Mouse (Mus musculus): ENCODE data around the gene Rtbdn. TPM values are rescaled to one million over a fixed set of nuclear protein-coding genes. Genes with fewer than 3 reads are reported as not detected.
A peak's percentile ranks its signal among the peaks of the same experiment; 100 is the strongest.
"Not testable (repeated sequence)": the region's sequence is repeated elsewhere in the genome, so short reads cannot be mapped to it uniquely, and the experiment has no call there.

The Rtbdn gene
- not detected in 2 replicates for total RNA-seq (2017)

DNA sequence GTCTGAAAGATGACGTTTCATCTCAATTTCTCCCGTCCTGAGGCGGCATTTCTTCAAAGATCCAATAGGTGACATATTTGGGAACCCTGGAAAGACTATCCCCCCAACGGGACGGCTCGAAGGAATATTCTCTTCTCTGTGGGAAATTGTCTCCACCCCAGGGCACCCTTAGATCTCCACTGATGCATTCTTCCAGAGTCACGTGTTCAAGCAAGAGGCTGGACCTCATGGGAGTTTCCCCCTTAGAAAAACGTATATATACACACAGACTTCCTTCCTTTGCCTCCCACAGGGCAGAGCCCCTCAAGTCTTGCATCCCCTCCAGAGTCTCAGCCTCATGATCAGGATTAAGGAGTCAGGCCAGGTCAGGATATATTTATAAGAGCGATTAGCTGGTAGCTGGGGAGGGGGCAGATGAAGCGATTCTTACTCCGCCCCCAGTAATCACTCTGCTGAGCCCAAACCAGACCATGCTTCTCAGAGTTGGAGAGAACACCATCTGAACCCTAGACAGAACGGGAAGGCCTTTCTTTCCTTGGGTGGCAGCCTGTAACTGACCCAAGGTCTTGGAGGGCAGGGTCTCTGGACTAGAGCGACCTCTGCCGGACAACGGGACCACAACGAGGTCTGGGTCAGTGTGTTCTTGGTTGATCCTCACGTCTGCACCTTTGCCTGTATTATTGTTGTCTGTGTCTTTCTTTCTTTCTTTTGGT lies at the start of gene Rtbdn:
TSS of gene Rtbdn (plus strand) at position 464 of the 713 bp plus-strand sequence.
- ATAC-seq (ENCODE audit: extremely low read depth, insufficient number of reproducible peaks, low FRiP score, poor library complexity, severe bottlenecking): no peak

DNA sequence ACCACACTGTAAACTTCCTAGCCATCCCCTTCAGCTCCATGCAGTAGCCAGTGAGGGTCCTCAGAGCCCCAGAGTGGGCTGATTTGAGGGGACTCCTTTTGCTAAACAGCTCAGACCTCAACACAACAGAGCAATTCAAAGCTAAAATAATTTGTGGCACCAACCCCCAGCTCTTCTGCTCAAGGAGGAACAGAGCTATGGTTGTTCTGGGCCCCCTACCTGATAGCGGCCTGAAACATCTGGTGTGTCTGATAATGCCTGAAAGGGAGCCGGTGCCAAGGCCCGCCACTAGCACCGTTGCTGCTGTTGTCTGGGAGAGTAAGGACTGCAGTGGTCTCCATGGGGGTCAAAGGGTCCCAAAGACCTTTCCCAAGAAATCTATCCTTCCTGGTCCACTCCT lies 45.7 kb upstream of the Rtbdn start:
- no peak for ATAC-seq (ENCODE audit: extremely low read depth, insufficient number of reproducible peaks, low FRiP score, poor library complexity, severe bottlenecking)

DNA sequence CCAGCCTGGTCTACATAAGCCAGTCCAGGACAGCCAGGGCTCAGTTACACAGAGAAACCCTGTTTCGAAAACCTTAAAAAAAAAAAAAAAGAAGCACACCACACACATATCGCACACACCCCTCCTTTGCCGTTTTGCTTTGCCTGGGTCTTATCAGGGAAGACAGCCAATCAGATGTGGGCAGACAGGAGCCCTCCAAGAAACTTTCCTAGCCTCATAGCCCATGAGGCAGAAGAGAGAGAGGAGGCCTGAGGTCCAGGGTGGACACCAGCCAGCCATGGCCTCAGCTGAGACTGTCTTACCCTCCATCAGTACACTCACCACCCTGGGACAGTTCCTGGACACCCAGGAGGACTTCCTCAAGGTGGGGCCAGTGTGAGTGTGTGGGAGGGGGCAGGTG lies 45.0 kb upstream of the Rtbdn start, which contains the start of gene Klf1:
TSS of gene Klf1 (plus strand) at position 177 of the 400 bp plus-strand sequence.
- no peak for ATAC-seq (ENCODE audit: extremely low read depth, insufficient number of reproducible peaks, low FRiP score, poor library complexity, severe bottlenecking)

DNA sequence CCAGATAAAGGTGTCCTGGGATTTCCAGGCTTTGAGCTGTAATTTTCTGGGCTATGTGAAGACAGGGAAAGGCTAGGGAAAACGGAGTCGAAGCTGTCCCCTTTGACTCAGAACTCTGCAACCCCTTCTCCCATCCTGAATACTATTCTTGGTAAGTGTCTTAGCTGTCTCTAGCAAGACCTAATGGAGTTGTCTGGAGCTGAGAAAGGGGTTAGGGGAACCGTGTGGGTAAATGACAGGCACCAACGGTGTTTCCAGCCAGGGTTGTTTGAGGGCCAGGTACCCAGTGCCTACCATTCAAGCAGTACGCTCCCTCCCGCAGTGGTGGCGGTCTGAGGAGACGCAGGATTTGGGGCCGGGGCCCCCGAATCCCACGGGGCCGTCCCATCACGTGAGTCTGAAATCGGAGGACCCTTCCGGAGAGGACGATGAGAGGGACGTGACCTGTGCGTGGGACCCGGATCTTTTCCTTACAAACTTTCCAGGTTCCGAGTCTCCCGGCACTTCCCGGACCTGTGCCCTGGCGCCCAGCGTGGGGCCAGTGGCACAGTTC lies 44.3 kb upstream of the Rtbdn start:
- ATAC-seq (ENCODE audit: extremely low read depth, insufficient number of reproducible peaks, low FRiP score, poor library complexity, severe bottlenecking): no peak

- ATAC-seq (ENCODE audit: extremely low read depth, insufficient number of reproducible peaks, low FRiP score, poor library complexity, severe bottlenecking): peak; percentile 77
These were observed 43.7 kb upstream of the Rtbdn start for GRCm38 (mm10) chr8:84902920-84903661.

GRCm38 (mm10) chr8:84904351-84904750 lies 42.4 kb upstream of the Rtbdn start:
- ATAC-seq (ENCODE audit: extremely low read depth, insufficient number of reproducible peaks, low FRiP score, poor library complexity, severe bottlenecking): no peak

GRCm38 (mm10) chr8:84907037-84907436 lies 39.8 kb upstream of the Rtbdn start:
- ATAC-seq (ENCODE audit: extremely low read depth, insufficient number of reproducible peaks, low FRiP score, poor library complexity, severe bottlenecking): no peak

DNA sequence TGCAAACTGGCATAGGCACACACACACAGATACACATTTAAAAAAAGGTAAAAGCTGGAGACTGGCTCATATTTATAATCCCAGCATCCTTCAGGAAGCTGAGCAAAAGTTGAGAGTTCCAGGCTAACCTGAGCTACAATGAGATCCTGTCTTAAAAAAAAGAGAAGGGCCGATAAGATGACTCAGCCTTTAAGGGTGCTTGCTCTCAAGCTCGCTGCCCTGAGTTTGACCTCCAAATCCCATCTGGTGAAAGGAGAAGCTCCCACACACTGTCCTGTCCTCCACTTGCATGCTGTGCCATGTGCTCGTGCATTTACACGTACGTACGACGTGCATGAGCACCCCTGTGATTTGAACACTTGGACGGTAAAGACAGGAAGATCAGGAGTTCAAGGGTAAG lies 39.3 kb upstream of the Rtbdn start:
- ATAC-seq (ENCODE audit: extremely low read depth, insufficient number of reproducible peaks, low FRiP score, poor library complexity, severe bottlenecking): no peak

DNA sequence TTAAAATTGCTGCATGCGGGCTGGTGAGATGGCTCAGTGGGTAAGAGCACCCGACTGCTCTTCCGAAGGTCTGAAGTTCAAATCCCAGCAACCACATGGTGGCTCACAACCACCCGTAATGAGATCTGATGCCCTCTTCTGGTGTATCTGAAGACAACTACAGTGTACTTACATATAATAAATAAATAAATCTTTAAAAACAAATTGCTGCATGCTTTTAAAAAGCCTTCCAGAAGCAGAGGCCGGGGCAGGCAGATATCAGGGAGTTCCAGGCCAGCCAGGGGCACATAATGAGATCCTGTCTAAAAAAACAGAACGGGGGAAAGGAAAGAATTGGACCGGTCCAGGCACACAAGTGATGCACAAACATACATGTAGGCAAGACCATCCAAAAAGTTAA lies 38.8 kb upstream of the Rtbdn start:
- not testable (repeated sequence) for ATAC-seq (ENCODE audit: extremely low read depth, insufficient number of reproducible peaks, low FRiP score, poor library complexity, severe bottlenecking)

DNA sequence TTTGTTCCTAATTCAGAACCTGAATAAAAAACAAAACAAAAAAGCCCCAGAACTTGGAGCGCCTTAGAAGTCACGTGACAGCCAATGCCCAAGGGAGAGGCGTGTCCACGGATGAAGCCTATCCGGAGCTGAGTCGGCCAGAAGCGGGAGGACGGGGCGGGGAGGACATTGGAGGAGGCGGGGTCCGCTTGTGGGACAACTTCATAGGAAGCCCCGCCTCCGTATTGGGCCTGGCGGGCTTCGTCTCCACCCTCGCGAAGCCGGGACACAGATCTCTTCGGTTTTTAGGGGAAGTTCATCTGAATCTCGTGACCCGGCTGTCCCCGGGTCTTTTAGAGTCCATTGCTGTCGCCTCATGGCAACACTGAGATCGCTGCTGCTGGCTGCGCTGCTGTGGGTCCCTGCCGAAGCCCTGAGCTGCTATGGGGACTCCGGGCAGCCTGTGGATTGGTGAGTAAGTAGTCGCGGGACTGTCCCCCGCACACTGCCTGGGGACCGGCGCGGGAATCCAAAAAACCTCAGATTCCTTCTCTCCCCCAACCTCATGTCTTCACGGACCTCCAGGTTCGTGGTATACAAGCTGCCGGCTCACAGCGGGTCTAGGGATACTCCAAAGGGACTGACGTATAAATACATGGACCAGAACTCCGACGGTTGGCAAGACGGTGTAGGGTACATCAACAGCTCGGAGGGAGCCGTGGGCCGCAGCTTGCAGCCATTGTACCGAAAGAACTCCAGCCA lies 38.2 kb upstream of the Rtbdn start, which contains the start of gene Dnase2a:
TSS of gene Dnase2a (plus strand) at position 140 of the 741 bp plus-strand sequence.
- ATAC-seq (ENCODE audit: extremely low read depth, insufficient number of reproducible peaks, low FRiP score, poor library complexity, severe bottlenecking): peak; percentile 82

GRCm38 (mm10) chr8:84909162-84909767 lies 37.5 kb upstream of the Rtbdn start:
- ATAC-seq (ENCODE audit: extremely low read depth, insufficient number of reproducible peaks, low FRiP score, poor library complexity, severe bottlenecking): no peak

GRCm38 (mm10) chr8:84909949-84910348 lies 36.8 kb upstream of the Rtbdn start:
- ATAC-seq (ENCODE audit: extremely low read depth, insufficient number of reproducible peaks, low FRiP score, poor library complexity, severe bottlenecking): no peak

DNA sequence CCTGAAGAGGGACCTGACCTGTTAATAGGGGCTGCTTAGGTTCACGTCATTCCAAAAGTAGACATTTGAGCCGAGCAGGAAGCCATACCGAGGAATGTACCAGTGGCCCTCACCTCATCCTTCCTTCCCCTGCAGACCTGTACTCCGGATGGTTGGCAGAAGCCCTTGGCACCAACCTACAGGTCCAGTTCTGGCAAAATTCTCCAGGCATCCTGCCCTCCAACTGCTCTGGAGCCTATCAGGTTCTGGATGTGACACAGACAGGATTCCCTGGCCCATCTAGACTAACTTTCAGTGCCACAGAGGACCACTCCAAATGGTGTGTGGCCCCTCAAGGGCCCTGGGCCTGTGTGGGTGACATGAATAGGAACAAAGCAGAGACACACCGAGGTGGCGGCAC lies 36.2 kb upstream of the Rtbdn start:
- no peak for ATAC-seq (ENCODE audit: extremely low read depth, insufficient number of reproducible peaks, low FRiP score, poor library complexity, severe bottlenecking)

DNA sequence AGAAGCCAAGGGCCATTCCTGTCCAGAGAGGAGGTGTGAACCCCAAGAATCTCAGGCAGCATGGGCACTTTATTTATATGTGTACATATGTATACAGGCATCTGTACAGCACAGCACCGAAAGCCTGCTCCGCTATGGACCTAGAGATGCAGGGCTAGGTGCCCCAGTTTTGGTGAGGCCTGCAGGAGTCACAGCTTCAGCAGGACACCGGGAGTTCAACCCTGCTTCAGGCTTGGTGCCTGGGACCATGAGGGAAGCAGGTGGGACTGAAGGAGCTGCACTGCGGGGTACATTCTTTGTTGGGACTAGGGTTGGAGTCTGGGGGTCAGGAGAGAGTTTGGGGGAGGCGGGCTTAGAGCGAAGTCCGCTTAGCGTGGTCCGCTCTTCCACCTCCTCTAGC lies 34.9 kb upstream of the Rtbdn start:
- no peak for ATAC-seq (ENCODE audit: extremely low read depth, insufficient number of reproducible peaks, low FRiP score, poor library complexity, severe bottlenecking)

DNA sequence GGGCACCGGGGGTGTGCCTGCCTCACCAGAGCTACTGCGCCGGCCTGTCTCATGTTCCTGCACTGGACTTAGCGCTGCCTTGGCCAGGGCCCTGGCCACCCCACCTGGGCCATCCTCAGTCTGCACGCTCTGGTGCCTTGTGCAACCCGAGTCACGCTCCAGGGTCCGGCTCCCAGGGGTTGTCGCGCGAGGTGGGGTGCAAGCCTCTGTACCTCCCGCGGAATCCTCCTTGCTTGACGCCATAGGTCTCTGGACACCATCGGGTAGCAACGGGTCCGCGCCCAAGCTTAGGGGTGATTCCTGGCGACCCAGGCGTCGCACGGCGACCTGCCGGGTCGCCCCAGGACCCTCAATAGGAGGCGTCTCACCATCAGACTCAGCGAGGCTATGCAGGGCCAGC lies 34.4 kb upstream of the Rtbdn start:
- ATAC-seq (ENCODE audit: extremely low read depth, insufficient number of reproducible peaks, low FRiP score, poor library complexity, severe bottlenecking): no peak

- ATAC-seq (ENCODE audit: extremely low read depth, insufficient number of reproducible peaks, low FRiP score, poor library complexity, severe bottlenecking): peak; percentile 62
These were observed 33.8 kb upstream of the Rtbdn start for GRCm38 (mm10) chr8:84912895-84913501.

- ATAC-seq (ENCODE audit: extremely low read depth, insufficient number of reproducible peaks, low FRiP score, poor library complexity, severe bottlenecking): no peak
These were observed 33.3 kb upstream of the Rtbdn start for GRCm38 (mm10) chr8:84913502-84913900.

DNA sequence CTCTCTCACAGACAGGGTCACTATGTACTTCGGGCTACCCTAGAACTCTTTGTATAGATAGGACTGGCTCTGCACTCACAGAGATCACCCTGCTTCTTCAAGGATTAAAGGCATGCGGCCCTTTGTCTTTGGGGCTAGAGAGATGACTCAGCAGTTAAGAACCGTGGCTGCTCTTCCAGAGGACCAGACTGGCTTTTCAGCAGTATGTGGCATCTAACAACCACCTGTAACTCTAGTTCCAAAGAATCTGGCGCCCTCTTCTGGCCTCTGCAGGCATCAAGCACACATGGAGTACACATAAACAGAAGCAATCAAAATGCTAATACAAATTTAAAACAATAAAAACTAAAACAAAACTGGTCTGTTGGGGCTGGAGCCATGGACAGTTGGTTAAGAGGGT lies 32.8 kb upstream of the Rtbdn start:
- ATAC-seq (ENCODE audit: extremely low read depth, insufficient number of reproducible peaks, low FRiP score, poor library complexity, severe bottlenecking): peak; percentile 25; the same call in 1 of the 2 replicates

- ATAC-seq (ENCODE audit: extremely low read depth, insufficient number of reproducible peaks, low FRiP score, poor library complexity, severe bottlenecking): no peak
These were observed 31.5 kb upstream of the Rtbdn start for GRCm38 (mm10) chr8:84915269-84915668.

All from neutrophil, adult 5-6 weeks (primary cell).